Mouse (Mus musculus) limb, embryonic 11.5 days (tissue): ENCODE results near the gene Cyb5rl. TPM values are rescaled to one million over a fixed set of nuclear protein-coding genes. Genes with fewer than 3 reads are reported as not detected.

Source experiments
- ATAC-seq: fragments of 200-750 bp; cut with Nextera tagmentation; 2 replicates; pipeline ENCODE4 v1.8.0; 2017; ENCODE audit warnings: low read depth; ENCODE audit not compliant: insufficient number of reproducible peaks, low FRiP score, low TSS enrichment
- DNase-seq: peaks from one replicate; pipeline ENCODE4 v3.0.0-alpha.2; 2015; ENCODE audit warnings: low spot score
- H3K27ac ChIP-seq: fragments of 300-500 bp; sonication (generic); replicated peaks from 2 replicates; pipeline ENCODE4 v1.5.1; 2014; ENCODE audit warnings: low read depth, mild to moderate bottlenecking, low read length
- H3K27me3 ChIP-seq: fragments of 300-500 bp; sonication (generic); 2 replicates; pipeline ENCODE4 v1.6.1; 2014; ENCODE audit warnings: mild to moderate bottlenecking, low read length, mixed read lengths; ENCODE audit not compliant: control insufficient read depth, insufficient read depth
- H3K36me3 ChIP-seq: fragments of 300-500 bp; sonication (generic); 2 replicates; pipeline ENCODE4 v1.6.1; 2014; ENCODE audit warnings: mild to moderate bottlenecking, low read length, moderate library complexity, mixed read lengths; ENCODE audit not compliant: control insufficient read depth, insufficient read depth
- H3K4me1 ChIP-seq: fragments of 300-500 bp; sonication (generic); 2 replicates; pipeline ENCODE4 v1.6.1; 2014; ENCODE audit warnings: low read length, mixed read lengths; ENCODE audit not compliant: control insufficient read depth, insufficient read depth
- H3K4me2 ChIP-seq: fragments of 300-500 bp; sonication (generic); 2 replicates; pipeline ENCODE4 v1.6.1; 2014; ENCODE audit warnings: low read depth, mild to moderate bottlenecking, moderate library complexity; ENCODE audit not compliant: severe bottlenecking
- H3K4me3 ChIP-seq: fragments of 300-500 bp; sonication (generic); 2 replicates; pipeline ENCODE4 v1.5.1; 2014; ENCODE audit warnings: low read depth, low read length
- H3K9ac ChIP-seq: fragments of 300-500 bp; sonication (generic); 2 replicates; pipeline ENCODE4 v1.6.1; 2014; ENCODE audit warnings: mild to moderate bottlenecking, low read length
- H3K9me3 ChIP-seq: fragments of 300-500 bp; sonication (generic); 2 replicates; pipeline ENCODE4 v1.6.1; 2016; ENCODE audit warnings: low read length; ENCODE audit not compliant: control insufficient read depth
- WGBS: fragments of 180-500 bp; shearing (Covaris S2); extraction: QIAGEN DNeasy Blood & Tissue Kit; methylation state at CpG from one replicate; pipeline ENCODE4 v1.1.7; 2014; 5-methylcytosine and 5-hydroxymethylcytosine counted together
- polyA plus RNA-seq: library from polyadenylated mRNA; unstranded; fragments of >200 nt; fragmentation: Nextera tagmentation; extraction: Ambion mirVana; gene quantifications from 2 replicates; pipeline ENCODE4 v1.2.1, GENCODE M21; 2014

The Cyb5rl gene
- polyA plus RNA-seq, 1 experiment from 2014 or later = 7.3 TPM

GRCm38 (mm10) chr4:107134891-107135290, 68.1 kb downstream of the Cyb5rl start:
- DNase-seq (no peak), ATAC-seq (no peak)
- no peak overlapping the region for H3K9ac ChIP-seq
- no peaks in the 10 kb centered on the region for H3K9me3 ChIP-seq
- no peak overlapping the region for H3K4me3 ChIP-seq
- H3K4me1 ChIP-seq = peaks cover 53% of the 10 kb centered on the region
- no peaks in the 10 kb centered on the region for H3K36me3 ChIP-seq
- WGBS = 85% methylated on average over 3 of the region's 3 CpGs
- H3K27me3 ChIP-seq = no peaks in the 10 kb centered on the region
- H3K4me2 ChIP-seq = no peak overlapping the region
- H3K27ac ChIP-seq = no peak overlapping the region

GRCm38 (mm10) chr4:107135663-107136062, 68.9 kb downstream of the Cyb5rl start:
- Histone ChIP-seq H3K4me3 (no peak overlapping the region), H3K9me3 (no peaks in the 10 kb centered on the region), H3K36me3 (no peaks in the 10 kb centered on the region), H3K4me2 (no peak overlapping the region), H3K27ac (peak overlapping the region; percentile 52; the same call in 1 of the 2 replicates), H3K9ac (no peak overlapping the region), H3K4me1 (peaks cover 57% of the 10 kb centered on the region), H3K27me3 (no peaks in the 10 kb centered on the region)
- DNase-seq (no peak), ATAC-seq (no peak)
- WGBS = 69% methylated on average over 5 of the region's 5 CpGs

GRCm38 (mm10) chr4:107136531-107136930, 69.7 kb downstream of the Cyb5rl start:
- Histone ChIP-seq H3K9ac (no peak overlapping the region), H3K4me2 (no peak overlapping the region), H3K36me3 (no peaks in the 10 kb centered on the region), H3K9me3 (no peaks in the 10 kb centered on the region), H3K27ac (no peak overlapping the region), H3K4me1 (peaks cover 63% of the 10 kb centered on the region), H3K27me3 (no peaks in the 10 kb centered on the region), H3K4me3 (no peak overlapping the region)
- no peak for ATAC-seq
- WGBS = 33% methylated on average over 3 of the region's 3 CpGs
- DNase-seq = no peak

Other genes starting within 250 kb of the Cyb5rl start
- gene Ssbp3, start 156.3 kb upstream of the Cyb5rl start, polyA plus RNA-seq = 179 and 186 TPM in 2 replicates
- 131 and 133 TPM in 2 replicates for gene Mrpl37, start 120 bp upstream of the Cyb5rl start, polyA plus RNA-seq
- not detected in 2 replicates for gene Cdcp2, start 29.9 kb downstream of the Cyb5rl start, polyA plus RNA-seq
- 295 TPM in 2 replicates for gene Tmem59, start 111.4 kb downstream of the Cyb5rl start, polyA plus RNA-seq
- 19.1 and 20.3 TPM in 2 replicates for gene Tceanc2, start 112.1 kb downstream of the Cyb5rl start, polyA plus RNA-seq
- gene Ldlrad1, start 142.2 kb downstream of the Cyb5rl start, polyA plus RNA-seq = not detected in 2 replicates
- gene Lrrc42, start 186.5 kb downstream of the Cyb5rl start, polyA plus RNA-seq = 102 and 103 TPM in 2 replicates
- 29.8 and 34.0 TPM in 2 replicates for gene Hspb11, start 186.6 kb downstream of the Cyb5rl start, polyA plus RNA-seq
- not detected in 2 replicates for gene Dio1, start 240.2 kb downstream of the Cyb5rl start, polyA plus RNA-seq
- gene Yipf1, start 247.4 kb downstream of the Cyb5rl start, polyA plus RNA-seq = 41.5 and 44.6 TPM in 2 replicates